Mouse (Mus musculus) ES-E14 (cell line): Measurements from ENCODE around the gene Atp1a1.
A peak's percentile ranks its signal among the peaks of the same experiment; 100 is the strongest.

Source experiments
- CHD2 ChIP-seq: IDR thresholded peaks from 2 replicates; pipeline ENCODE4 v1.6.1; 2014; ENCODE audit warnings: mild to moderate bottlenecking, low read depth, low read length, inconsistent platforms
- HCFC1 ChIP-seq: IDR thresholded peaks from 2 replicates; pipeline ENCODE4 v1.6.1; 2012; ENCODE audit warnings: low read length, inconsistent platforms, borderline replicate concordance; ENCODE audit not compliant: insufficient read depth
- MAFK ChIP-seq: IDR thresholded peaks from 2 replicates; pipeline ENCODE4 v1.6.1; 2014; ENCODE audit warnings: mild to moderate bottlenecking, low read depth, low read length, inconsistent platforms; ENCODE audit not compliant: insufficient read depth
- ZC3H11A ChIP-seq: IDR thresholded peaks from 2 replicates; pipeline ENCODE4 v1.6.1; 2012; ENCODE audit warnings: low read depth, mild to moderate bottlenecking, inconsistent platforms, low read length, borderline replicate concordance
- ZNF384 ChIP-seq: IDR thresholded peaks from 2 replicates; pipeline ENCODE4 v1.6.1; 2012; ENCODE audit warnings: low read depth, low read length, inconsistent platforms

- TF ChIP-seq MAFK (peak; percentile 79), ZNF384 (no peak), CHD2 (no peak), ZC3H11A (no peak), HCFC1 (no peak)
Measured at GRCm38 (mm10) chr3:101653446-101653845, 49.0 kb upstream of the Atp1a1 start.
